Mouse (Mus musculus): ENCODE results near the gene Gm45618. TPM values are rescaled to one million over a fixed set of nuclear protein-coding genes. Genes with fewer than 3 reads are reported as not detected.

The Gm45618 gene
- total and polyA plus RNA-seq, 3 experiments, result not detected

- TF ChIP-seq POLR2A (IDR thresholded peaks at IDR 0.05; ENCODE audit: insufficient read depth, low read depth, low read length), result no peak
- peak; percentile 65; the same call in 1 of the 2 replicates for TF ChIP-seq EP300 (IDR thresholded peaks at IDR 0.05; ENCODE audit: insufficient read depth, low read depth, low read length)
- peak; percentile 92 for TF ChIP-seq CTCF (IDR thresholded peaks at IDR 0.05)
- Histone ChIP-seq H3K79me2 (replicated peaks; ENCODE audit: control insufficient read depth, insufficient read depth, low read length) (no peaks in the 10 kb centered on the region), H3K9ac (ENCODE audit: low read depth, low read length) (no peak overlapping the region), H3K27me3 (ENCODE audit: control insufficient read depth, insufficient read depth, low read length) (no peaks in the 10 kb centered on the region), H3K27ac (peak overlapping the region; percentile 32; the same call in 1 of the 2 replicates), H3K4me1 (ENCODE audit: control insufficient read depth, insufficient read depth, low read length) (peaks cover 3% of the 10 kb centered on the region), H3K4me3 (no peak overlapping the region), H3K36me3 (ENCODE audit: control insufficient read depth, insufficient read depth, low read length) (no peaks in the 10 kb centered on the region)
- 19% methylated on average over 13 of the region's 13 CpGs for WGBS
- peak; percentile 71 to 85 for DNase-seq
- intact Hi-C loops (cut with DNase I), result loop anchor here (1.0 kb wide), 1 partner anchor 27 kb away; no protein-coding TSS in a partner anchor
Measured at GRCm38 (mm10) chr7:142070458-142071211, 49.9 kb downstream of the Gm45618 start.

Other genes with a start within 250 kb of the Gm45618 start
- gene Tollip, start 202.2 kb downstream of the Gm45618 start, total RNA-seq (2021), result 10 to 100 TPM; 50.2 to 54.2 TPM
- gene Tollip, start 202.2 kb downstream of the Gm45618 start, polyA plus RNA-seq (2012; rRNA removed), result 66.3 and 95.4 TPM in 2 replicates
- under 1 TPM; 0.07 to 0.18 TPM for gene Brsk2, start 171.0 kb downstream of the Gm45618 start, total RNA-seq (2021)
- gene Brsk2, start 171.0 kb downstream of the Gm45618 start, polyA plus RNA-seq (2012; rRNA removed), result 0.20 and 0.23 TPM in 2 replicates
- 10 to 100 TPM; 41.9 to 44.5 TPM for gene Mob2, start 59.7 kb downstream of the Gm45618 start, total RNA-seq (2021)
- 44.8 and 58.9 TPM in 2 replicates for gene Mob2, start 59.7 kb downstream of the Gm45618 start, polyA plus RNA-seq (2012; rRNA removed)
- gene Dusp8, start 24.9 kb downstream of the Gm45618 start, total RNA-seq (2021), result 10 to 100 TPM; 37.4 to 43.2 TPM
- 31.4 and 38.4 TPM in 2 replicates for gene Dusp8, start 24.9 kb downstream of the Gm45618 start, polyA plus RNA-seq (2012; rRNA removed)
- not detected for gene Gm39115, start 15.3 kb upstream of the Gm45618 start, total RNA-seq (2021)
- gene Gm39115, start 15.3 kb upstream of the Gm45618 start, polyA plus RNA-seq (2012; rRNA removed), result not detected in 2 replicates
- gene Gm45337, start 23.9 kb upstream of the Gm45618 start, total RNA-seq (2021), result not detected
- gene Gm45337, start 23.9 kb upstream of the Gm45618 start, polyA plus RNA-seq (2012; rRNA removed), result not detected in 2 replicates
- gene Gm29735, start 36.4 kb upstream of the Gm45618 start, total RNA-seq (2021), result not detected
- not detected in 2 replicates for gene Gm29735, start 36.4 kb upstream of the Gm45618 start, polyA plus RNA-seq (2012; rRNA removed)
- not detected for gene Gm4553, start 45.0 kb upstream of the Gm45618 start, total RNA-seq (2021)
- not detected in 2 replicates for gene Gm4553, start 45.0 kb upstream of the Gm45618 start, polyA plus RNA-seq (2012; rRNA removed)
- gene Krtap5-2, start 55.3 kb upstream of the Gm45618 start, total RNA-seq (2021), result not detected
- gene Krtap5-2, start 55.3 kb upstream of the Gm45618 start, polyA plus RNA-seq (2012; rRNA removed), result not detected in 2 replicates
- not detected for gene Gm10153, start 69.7 kb upstream of the Gm45618 start, total RNA-seq (2021)
- gene Gm10153, start 69.7 kb upstream of the Gm45618 start, polyA plus RNA-seq (2012; rRNA removed), result not detected in 2 replicates
- not detected for gene Krtap5-3, start 80.6 kb upstream of the Gm45618 start, total RNA-seq (2021)
- gene Krtap5-3, start 80.6 kb upstream of the Gm45618 start, polyA plus RNA-seq (2012; rRNA removed), result not detected in 2 replicates
- not detected for gene Gm7579, start 91.1 kb upstream of the Gm45618 start, total RNA-seq (2021)
- not detected in 2 replicates for gene Gm7579, start 91.1 kb upstream of the Gm45618 start, polyA plus RNA-seq (2012; rRNA removed)
- not detected for gene Krtap5-5, start 109.2 kb upstream of the Gm45618 start, total RNA-seq (2021)
- not detected in 2 replicates for gene Krtap5-5, start 109.2 kb upstream of the Gm45618 start, polyA plus RNA-seq (2012; rRNA removed)
- gene Gm40460, start 120.3 kb upstream of the Gm45618 start, total RNA-seq (2021), result not detected
- not detected in 2 replicates for gene Gm40460, start 120.3 kb upstream of the Gm45618 start, polyA plus RNA-seq (2012; rRNA removed)
- not detected for gene Gm2431, start 137.6 kb upstream of the Gm45618 start, total RNA-seq (2021)
- not detected in 2 replicates for gene Gm2431, start 137.6 kb upstream of the Gm45618 start, polyA plus RNA-seq (2012; rRNA removed)
- gene Gm4559, start 153.6 kb upstream of the Gm45618 start, total RNA-seq (2021), result not detected
- not detected in 2 replicates for gene Gm4559, start 153.6 kb upstream of the Gm45618 start, polyA plus RNA-seq (2012; rRNA removed)
- not detected for gene Krtap5-1, start 176.4 kb upstream of the Gm45618 start, total RNA-seq (2021)
- not detected in 2 replicates for gene Krtap5-1, start 176.4 kb upstream of the Gm45618 start, polyA plus RNA-seq (2012; rRNA removed)
- gene Krtap5-4, start 182.8 kb upstream of the Gm45618 start, total RNA-seq (2021), result not detected
- not detected in 2 replicates for gene Krtap5-4, start 182.8 kb upstream of the Gm45618 start, polyA plus RNA-seq (2012; rRNA removed)